10 mouse cellular contexts compared by ENCODE assay signal in genomic region chr5:112280863-112281660, GRCm38 (mm10). TPM values are rescaled to one million over a fixed set of nuclear protein-coding genes. Genes with fewer than 3 reads are reported as not detected.
A peak's percentile ranks its signal among the peaks of the same experiment; 100 is the strongest.
DNase-seq lines count a peak whose midpoint lies in the region; ATAC-seq and TF ChIP-seq lines count a peak whose summit lies in the region.
"Had no signal": no experiment of that assay in that cellular context is flagged by ENCODE, and none has a peak within 500 bp of the region (broad histone marks: within the 10 kb centered on the region; RNA-seq: fewer than 3 reads in every experiment).

No protein-coding gene starts in this region.

- no peak for TF ChIP-seq CTCF in thymus, adult 2 months (IDR thresholded peaks at IDR 0.05; ENCODE audit: borderline replicate concordance, control insufficient read depth, extremely low read depth, insufficient read depth, low read length, poor library complexity)

- WGBS in heart, embryonic 13.5 days, result 65% methylated on average over 15 of the region's 15 CpGs
- WGBS in neural tube, embryonic 13.5 days, result 61% methylated on average over 15 of the region's 15 CpGs
- WGBS in neural tube, embryonic 15.5 days, result 65% methylated on average over 15 of the region's 15 CpGs
- WGBS in limb, embryonic 14.5 days, result 61% methylated on average over 15 of the region's 15 CpGs
- 86% methylated on average over 15 of the region's 15 CpGs for WGBS in thymus, adult 2 months

- peaks cover 88% of the 10 kb centered on the region for H3K4me1 ChIP-seq in heart, embryonic 13.5 days
- peaks cover 63% of the 10 kb centered on the region for H3K4me1 ChIP-seq in neural tube, embryonic 13.5 days (replicated peaks)
- H3K4me1 ChIP-seq in neural tube, embryonic 15.5 days, result peaks cover 37% of the 10 kb centered on the region
- H3K4me1 ChIP-seq in limb, embryonic 14.5 days (ENCODE audit: control insufficient read depth, insufficient read depth, low read length), result peaks cover 8% of the 10 kb centered on the region
- peaks cover 65% of the 10 kb centered on the region for H3K4me1 ChIP-seq in thymus, adult 2 months (replicated peaks; ENCODE audit: control insufficient read depth, insufficient read depth, low read length)

- peaks cover 4% of the 10 kb centered on the region; the same call in 1 of the 2 replicates for H3K36me3 ChIP-seq in heart, embryonic 13.5 days
- no peaks in the 10 kb centered on the region for H3K36me3 ChIP-seq in neural tube, embryonic 13.5 days
- H3K36me3 ChIP-seq in neural tube, embryonic 15.5 days, result no peaks in the 10 kb centered on the region
- H3K36me3 ChIP-seq in limb, embryonic 14.5 days (ENCODE audit: control insufficient read depth, insufficient read depth, low read length), result no peaks in the 10 kb centered on the region; the same call in 1 of the 2 replicates
- no peaks in the 10 kb centered on the region for H3K36me3 ChIP-seq in thymus, adult 2 months (ENCODE audit: control insufficient read depth, insufficient read depth, low read length)

- no peak for ATAC-seq in heart, embryonic 13.5 days (ENCODE audit: extremely low read depth, insufficient number of reproducible peaks, low FRiP score, low TSS enrichment)
- ATAC-seq in neural tube, embryonic 13.5 days (ENCODE audit: low read depth), result no peak
- ATAC-seq in neural tube, embryonic 15.5 days (ENCODE audit: low FRiP score), result no peak
- no peak for ATAC-seq in limb, embryonic 14.5 days (ENCODE audit: low FRiP score, low read depth)
- ATAC-seq in megakaryocyte progenitor cell, adult 5-6 weeks (replicated peaks; ENCODE audit: poor library complexity), result no peak

- H3K4me2 ChIP-seq in heart, embryonic 13.5 days, result no peak overlapping the region
- no peak overlapping the region for H3K4me2 ChIP-seq in neural tube, embryonic 13.5 days
- no peak overlapping the region for H3K4me2 ChIP-seq in neural tube, embryonic 15.5 days
- H3K4me2 ChIP-seq in limb, embryonic 14.5 days (replicated peaks; ENCODE audit: low read depth, low read length, severe bottlenecking), result no peak overlapping the region

- H3K27ac ChIP-seq in heart, embryonic 13.5 days (replicated peaks), result peak overlapping the region; percentile 34
- 0 out of 2 replicates have a peak overlapping the region, but pooled peaks have one; percentile 1 for H3K27ac ChIP-seq in neural tube, embryonic 13.5 days (replicated peaks)
- H3K27ac ChIP-seq in neural tube, embryonic 15.5 days (replicated peaks), result no peak overlapping the region
- H3K27ac ChIP-seq in limb, embryonic 14.5 days (replicated peaks; ENCODE audit: low read depth, low read length), result no peak overlapping the region
- no peak overlapping the region for H3K27ac ChIP-seq in thymus, adult 2 months (ENCODE audit: control insufficient read depth, insufficient read depth, low read length)

- no peaks in the 10 kb centered on the region for H3K9me3 ChIP-seq in heart, embryonic 13.5 days
- H3K9me3 ChIP-seq in neural tube, embryonic 13.5 days, result no peaks in the 10 kb centered on the region
- no peaks in the 10 kb centered on the region for H3K9me3 ChIP-seq in neural tube, embryonic 15.5 days (replicated peaks)
- H3K9me3 ChIP-seq in limb, embryonic 14.5 days (ENCODE audit: control insufficient read depth, low read length), result no peaks in the 10 kb centered on the region

- DNase-seq in heart, adult 9 months (ENCODE audit: low spot score in 2 of 2), result no peak
- no peak for DNase-seq in limb, embryonic 14.5 days (ENCODE audit: low spot score)
- DNase-seq in right cerebral cortex, postnatal 4 days, result no peak
- no peak for DNase-seq in thymus, adult 2 months
- DNase-seq: gastrocnemius, postnatal 14 days had no signal

- H3K9ac ChIP-seq in heart, embryonic 13.5 days, result peak overlapping the region; percentile 37; the same call in 1 of the 2 replicates
- H3K9ac ChIP-seq in neural tube, embryonic 13.5 days, result 0 out of 2 replicates have a peak overlapping the region, but pooled peaks have one; percentile 13
- H3K9ac ChIP-seq in neural tube, embryonic 15.5 days (replicated peaks), result no peak overlapping the region
- H3K9ac ChIP-seq in limb, embryonic 14.5 days (ENCODE audit: low read depth, low read length, severe bottlenecking), result peak overlapping the region; percentile 31; the same call in 1 of the 2 replicates

- TF ChIP-seq POLR2A in limb, embryonic 14.5 days (IDR thresholded peaks at IDR 0.05; ENCODE audit: borderline replicate concordance, extremely low read depth, insufficient read depth, insufficient read length), result no peak
- TF ChIP-seq POLR2A in thymus, adult 2 months (IDR thresholded peaks at IDR 0.05; ENCODE audit: control insufficient read depth, extremely low read depth, insufficient read depth, low read length, poor library complexity), result no peak

- H3K27me3 ChIP-seq in heart, embryonic 13.5 days (replicated peaks), result no peaks in the 10 kb centered on the region
- H3K27me3 ChIP-seq in neural tube, embryonic 13.5 days, result no peaks in the 10 kb centered on the region
- H3K27me3 ChIP-seq in neural tube, embryonic 15.5 days (replicated peaks), result no peaks in the 10 kb centered on the region
- no peaks in the 10 kb centered on the region for H3K27me3 ChIP-seq in limb, embryonic 14.5 days (ENCODE audit: control insufficient read depth, insufficient read depth, low read length)
- H3K27me3 ChIP-seq in thymus, adult 2 months (ENCODE audit: control insufficient read depth, insufficient read depth, low read length), result no peaks in the 10 kb centered on the region

- no peak overlapping the region for H3K4me3 ChIP-seq in heart, embryonic 13.5 days
- H3K4me3 ChIP-seq in neural tube, embryonic 13.5 days, result no peak overlapping the region
- no peak overlapping the region for H3K4me3 ChIP-seq in neural tube, embryonic 15.5 days (replicated peaks)
- no peak overlapping the region for H3K4me3 ChIP-seq in limb, embryonic 14.5 days (replicated peaks; ENCODE audit: low read length)
- no peak overlapping the region for H3K4me3 ChIP-seq in thymus, adult 2 months (ENCODE audit: control insufficient read depth, insufficient read depth, low read length)

RNA-seq across cellular contexts. Expression of gene Tpst2, which starts 4.6 kb away (rescaled TPM):
- polyA plus RNA-seq in heart, embryonic 13.5 days (2015; fragmentation: Nextera tagmentation; extraction: Ambion mirVana), result 36.8 and 37.5 TPM in 2 replicates
- polyA plus RNA-seq in neural tube, embryonic 13.5 days (2015; fragmentation: Nextera tagmentation; extraction: Ambion mirVana), result 28.9 and 29.5 TPM in 2 replicates
- 31.4 and 40.2 TPM in 2 replicates for polyA plus RNA-seq in neural tube, embryonic 15.5 days (2015; fragmentation: Nextera tagmentation; extraction: Ambion mirVana)
- 37.0 and 41.4 TPM in 2 replicates for polyA plus RNA-seq in limb, embryonic 14.5 days (2012; rRNA removed)
- 39.7 and 46.5 TPM in 2 replicates for polyA plus RNA-seq in limb, embryonic 14.5 days (2014; fragmentation: Nextera tagmentation; extraction: Ambion mirVana)
- total RNA-seq in megakaryocyte progenitor cell, adult 5-6 weeks (2015), result 22.6 and 29.6 TPM in 2 replicates
- total RNA-seq in megakaryocyte progenitor cell, adult 5-6 weeks (2017), result 31.4 and 45.3 TPM in 2 replicates
- polyA plus RNA-seq in thymus, adult 2 months (2012; rRNA removed), result 62.7 and 63.5 TPM in 2 replicates

RNA-seq across cellular contexts. Expression of gene Crybb1, which starts 25.4 kb away (rescaled TPM):
- 1.2 and 2.2 TPM in 2 replicates for polyA plus RNA-seq in heart, embryonic 13.5 days (2015; fragmentation: Nextera tagmentation; extraction: Ambion mirVana)
- polyA plus RNA-seq in neural tube, embryonic 13.5 days (2015; fragmentation: Nextera tagmentation; extraction: Ambion mirVana), result 4.5 and 7.6 TPM in 2 replicates
- 5.8 and 6.2 TPM in 2 replicates for polyA plus RNA-seq in neural tube, embryonic 15.5 days (2015; fragmentation: Nextera tagmentation; extraction: Ambion mirVana)
- 0.50 and 0.54 TPM in 2 replicates for polyA plus RNA-seq in limb, embryonic 14.5 days (2012; rRNA removed)
- 1.9 and 2.2 TPM in 2 replicates for polyA plus RNA-seq in limb, embryonic 14.5 days (2014; fragmentation: Nextera tagmentation; extraction: Ambion mirVana)
- not detected in 2 replicates for total RNA-seq in megakaryocyte progenitor cell, adult 5-6 weeks (2015)
- not detected in 2 replicates for total RNA-seq in megakaryocyte progenitor cell, adult 5-6 weeks (2017)
- polyA plus RNA-seq in thymus, adult 2 months (2012; rRNA removed), result 0.15 and 0.40 TPM in 2 replicates
- total RNA-seq: common myeloid progenitor, adult 5-6 weeks had no signal

RNA-seq across cellular contexts. Expression of gene Cryba4, which starts 28.7 kb away (rescaled TPM):
- polyA plus RNA-seq in heart, embryonic 13.5 days (2015; fragmentation: Nextera tagmentation; extraction: Ambion mirVana), result 1.6 and 1.9 TPM in 2 replicates
- polyA plus RNA-seq in neural tube, embryonic 13.5 days (2015; fragmentation: Nextera tagmentation; extraction: Ambion mirVana), result 3.4 and 4.0 TPM in 2 replicates
- 1.7 and 2.5 TPM in 2 replicates for polyA plus RNA-seq in neural tube, embryonic 15.5 days (2015; fragmentation: Nextera tagmentation; extraction: Ambion mirVana)
- polyA plus RNA-seq in limb, embryonic 14.5 days (2012; rRNA removed), result 1.2 and 2.3 TPM in 2 replicates
- polyA plus RNA-seq in limb, embryonic 14.5 days (2014; fragmentation: Nextera tagmentation; extraction: Ambion mirVana), result 1.8 and 2.1 TPM in 2 replicates
- total RNA-seq in megakaryocyte progenitor cell, adult 5-6 weeks (2015), result not detected in 2 replicates
- total RNA-seq in megakaryocyte progenitor cell, adult 5-6 weeks (2017), result not detected in 2 replicates
- 0.41 and 3.1 TPM in 2 replicates for polyA plus RNA-seq in thymus, adult 2 months (2012; rRNA removed)
- total RNA-seq: common myeloid progenitor, adult 5-6 weeks had no signal

RNA-seq across cellular contexts. Expression of gene Tfip11, which starts 45.1 kb away (rescaled TPM):
- 17.8 and 19.4 TPM in 2 replicates for polyA plus RNA-seq in heart, embryonic 13.5 days (2015; fragmentation: Nextera tagmentation; extraction: Ambion mirVana)
- polyA plus RNA-seq in neural tube, embryonic 13.5 days (2015; fragmentation: Nextera tagmentation; extraction: Ambion mirVana), result 29.7 and 34.2 TPM in 2 replicates
- 29.7 and 31.0 TPM in 2 replicates for polyA plus RNA-seq in neural tube, embryonic 15.5 days (2015; fragmentation: Nextera tagmentation; extraction: Ambion mirVana)
- 33.4 and 35.2 TPM in 2 replicates for polyA plus RNA-seq in limb, embryonic 14.5 days (2012; rRNA removed)
- 23.1 and 25.9 TPM in 2 replicates for polyA plus RNA-seq in limb, embryonic 14.5 days (2014; fragmentation: Nextera tagmentation; extraction: Ambion mirVana)
- total RNA-seq in megakaryocyte progenitor cell, adult 5-6 weeks (2015), result 12.9 and 16.2 TPM in 2 replicates
- total RNA-seq in megakaryocyte progenitor cell, adult 5-6 weeks (2017), result 12.9 and 20.1 TPM in 2 replicates
- 58.9 and 63.2 TPM in 2 replicates for polyA plus RNA-seq in thymus, adult 2 months (2012; rRNA removed)

Comparison
In these comparisons a context has a peak if more than half of its experiments do, and no peak if none do; other contexts are left out.
1. H3K27ac ChIP-seq: peak in heart, embryonic 13.5 days (single experiment) and neural tube, embryonic 13.5 days (single experiment); none in neural tube, embryonic 15.5 days (single experiment), limb, embryonic 14.5 days (single experiment) and thymus, adult 2 months (single experiment).